Mouse (Mus musculus): ENCODE results near the gene Pex10.

DNA sequence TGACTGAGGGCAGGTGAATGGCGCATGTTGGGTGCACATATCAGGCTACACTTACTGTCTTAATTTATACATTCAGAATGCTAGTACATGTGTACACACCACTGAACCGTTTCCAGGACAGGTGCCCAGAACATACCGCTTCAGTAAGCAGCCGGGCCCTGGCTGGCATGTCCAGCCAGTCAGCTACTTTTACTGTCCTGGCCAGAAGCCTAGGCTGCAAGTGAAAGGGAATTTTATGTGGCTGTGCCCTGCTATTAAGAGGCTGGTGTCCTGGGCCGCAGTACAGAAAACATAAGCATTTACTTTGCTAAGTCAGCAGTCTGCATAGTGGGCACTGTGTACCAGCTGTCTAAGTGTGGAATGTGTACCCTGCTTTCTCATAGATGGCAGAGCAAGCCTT is 4.1 kb downstream of the Pex10 start:
- TF ChIP-seq CTCF (conservative IDR thresholded peaks at IDR 0.05; ENCODE audit: low read length) (no peak), NANOG (IDR thresholded peaks at IDR 0.05; ENCODE audit: borderline replicate concordance, low read length) (no peak), POU5F1 (IDR thresholded peaks at IDR 0.05; ENCODE audit: borderline replicate concordance, low read length) (no peak)

Measured in E14TG2a.4 (cell line).